In genomic region chr4:45403499-45403878, GRCm38 (mm10) we compare ENCODE assay signal across 11 mouse cellular contexts. TPM values are rescaled to one million over a fixed set of nuclear protein-coding genes. Genes with fewer than 3 reads are reported as not detected.
DNase-seq lines count a peak whose midpoint lies in the region; ATAC-seq and TF ChIP-seq lines count a peak whose summit lies in the region.
"Had no signal": no experiment of that assay in that cellular context is flagged by ENCODE, and none has a peak within 500 bp of the region (broad histone marks: within the 10 kb centered on the region; RNA-seq: fewer than 3 reads in every experiment).

No protein-coding gene starts in this region.

- 0 out of 2 replicates have a peak overlapping the region, but pooled peaks have one; percentile 4 for H3K27ac ChIP-seq in lung, postnatal 0 days (ENCODE audit: low read length)
- H3K27ac ChIP-seq in intestine, postnatal 0 days (ENCODE audit: low read depth, low read length), result peak overlapping the region; percentile 70
- peak overlapping the region; percentile 72 for H3K27ac ChIP-seq in small intestine, adult 2 months (ENCODE audit: insufficient read depth, low read depth, low read length)
- no peak overlapping the region for H3K27ac ChIP-seq in thymus, adult 2 months (ENCODE audit: control insufficient read depth, insufficient read depth, low read length)
- H3K27ac ChIP-seq in cerebellum, adult 2 months (ENCODE audit: insufficient read depth, low read length), result no peak overlapping the region
- H3K27ac ChIP-seq: embryonic facial prominence, embryonic 12.5 days had no signal

- H3K4me2 ChIP-seq in lung, postnatal 0 days (replicated peaks; ENCODE audit: low read depth, low read length), result no peak overlapping the region
- no peak overlapping the region for H3K4me2 ChIP-seq in intestine, postnatal 0 days (replicated peaks; ENCODE audit: low read depth)
- H3K4me2 ChIP-seq: embryonic facial prominence, embryonic 12.5 days had no signal

- intact Hi-C loops in gastrocnemius, postnatal 36 days (cut with DNase I), result loop anchor here (5.0 kb wide), 1 partner anchor 61 kb away; the partner anchor contains the start of genes Dcaf10 and Exosc3

- ATAC-seq in lung, postnatal 0 days, result no peak
- 0 out of 2 replicates have a peak, but pooled peaks have one; percentile 9 for ATAC-seq in intestine, postnatal 0 days

- H3K36me3 ChIP-seq in lung, postnatal 0 days (ENCODE audit: insufficient read depth, low read length), result peaks cover 13% of the 10 kb centered on the region
- H3K36me3 ChIP-seq in intestine, postnatal 0 days (ENCODE audit: control insufficient read depth, insufficient read depth), result peaks cover 42% of the 10 kb centered on the region
- peaks cover 38% of the 10 kb centered on the region for H3K36me3 ChIP-seq in small intestine, adult 2 months (ENCODE audit: control insufficient read depth, insufficient read depth, low read length)
- peaks cover 16% of the 10 kb centered on the region for H3K36me3 ChIP-seq in thymus, adult 2 months (ENCODE audit: control insufficient read depth, insufficient read depth, low read length)

- no peaks in the 10 kb centered on the region for H3K9me3 ChIP-seq in lung, postnatal 0 days (ENCODE audit: low read length)
- H3K9me3 ChIP-seq in intestine, postnatal 0 days (ENCODE audit: control insufficient read depth), result no peaks in the 10 kb centered on the region
- H3K9me3 ChIP-seq: embryonic facial prominence, embryonic 12.5 days had no signal

- no peak for TF ChIP-seq CTCF in lung, postnatal 0 days (IDR thresholded peaks at IDR 0.05)
- TF ChIP-seq CTCF in intestine, postnatal 0 days (IDR thresholded peaks at IDR 0.05; ENCODE audit: low read depth), result no peak
- TF ChIP-seq CTCF in small intestine, adult 2 months (IDR thresholded peaks at IDR 0.05; ENCODE audit: extremely low read depth, insufficient read length, insufficient replicate concordance, low read depth, low read length), result no peak
- no peak for TF ChIP-seq CTCF in thymus, adult 2 months (IDR thresholded peaks at IDR 0.05; ENCODE audit: borderline replicate concordance, control insufficient read depth, extremely low read depth, insufficient read depth, low read length, poor library complexity)
- no peak for TF ChIP-seq CTCF in cerebellum, adult 2 months (IDR thresholded peaks at IDR 0.05; ENCODE audit: borderline replicate concordance, insufficient read depth, low read depth, low read length)

- peak; percentile 1 for DNase-seq in gastrocnemius, postnatal 25 days
- no peak for DNase-seq in gastrocnemius, postnatal 36 days
- peak; percentile 67 for DNase-seq in lung, postnatal 0 days (ENCODE audit: low spot score)
- no peak for DNase-seq in lung, postnatal 10 days
- no peak for DNase-seq in thymus, adult 2 months
- DNase-seq in cerebellum, adult 2 months, result no peak
- DNase-seq: cerebellum, adult 9-11 months; thymus, postnatal 4 days had no signal

- H3K4me1 ChIP-seq in lung, postnatal 0 days (ENCODE audit: insufficient read depth, low read depth, low read length), result 0 out of 2 replicates have a peak, but pooled peaks cover 7% of the 10 kb centered on the region
- peaks cover 8% of the 10 kb centered on the region; the same call in 1 of the 2 replicates for H3K4me1 ChIP-seq in intestine, postnatal 0 days (replicated peaks; ENCODE audit: control insufficient read depth, insufficient read depth, low read length)
- peaks cover 28% of the 10 kb centered on the region for H3K4me1 ChIP-seq in small intestine, adult 2 months (ENCODE audit: control insufficient read depth, insufficient read depth, insufficient read length, low read length)
- H3K4me1 ChIP-seq in thymus, adult 2 months (replicated peaks; ENCODE audit: control insufficient read depth, insufficient read depth, low read length), result peaks cover 12% of the 10 kb centered on the region
- H3K4me1 ChIP-seq in cerebellum, adult 2 months (ENCODE audit: control insufficient read depth, insufficient read depth, low read length), result peaks cover 5% of the 10 kb centered on the region

- WGBS in lung, postnatal 0 days, result 59% methylated on average over 7 of the region's 7 CpGs
- WGBS in intestine, postnatal 0 days, result 42% methylated on average over 7 of the region's 7 CpGs
- WGBS in small intestine, adult 2 months, result 20% methylated on average over 7 of the region's 7 CpGs
- WGBS in thymus, adult 2 months, result 29% methylated on average over 7 of the region's 7 CpGs
- WGBS in cerebellum, adult 2 months, result 89% methylated on average over 7 of the region's 7 CpGs

- H3K9ac ChIP-seq in lung, postnatal 0 days (replicated peaks; ENCODE audit: low read depth), result no peak overlapping the region
- no peak overlapping the region for H3K9ac ChIP-seq in intestine, postnatal 0 days (ENCODE audit: low read depth, low read length)
- H3K9ac ChIP-seq: embryonic facial prominence, embryonic 12.5 days had no signal

- TF ChIP-seq POLR2A in small intestine, adult 2 months (IDR thresholded peaks at IDR 0.05; ENCODE audit: low read depth, low read length), result no peak
- no peak for TF ChIP-seq POLR2A in thymus, adult 2 months (IDR thresholded peaks at IDR 0.05; ENCODE audit: control insufficient read depth, extremely low read depth, insufficient read depth, low read length, poor library complexity)
- no peak for TF ChIP-seq POLR2A in cerebellum, adult 2 months (IDR thresholded peaks at IDR 0.05; ENCODE audit: borderline replicate concordance, insufficient read depth, low read length)

- TF ChIP-seq EP300 in lung, postnatal 0 days (IDR thresholded peaks at IDR 0.05), result no peak

- H3K4me3 ChIP-seq in lung, postnatal 0 days (ENCODE audit: low read depth, low read length), result no peak overlapping the region
- no peak overlapping the region for H3K4me3 ChIP-seq in intestine, postnatal 0 days (ENCODE audit: low read depth, low read length)
- no peak overlapping the region for H3K4me3 ChIP-seq in small intestine, adult 2 months (ENCODE audit: low read depth, low read length)
- H3K4me3 ChIP-seq in thymus, adult 2 months (ENCODE audit: control insufficient read depth, insufficient read depth, low read length), result no peak overlapping the region
- no peak overlapping the region for H3K4me3 ChIP-seq in cerebellum, adult 2 months (replicated peaks; ENCODE audit: insufficient read depth, low read depth, low read length)
- H3K4me3 ChIP-seq: embryonic facial prominence, embryonic 12.5 days had no signal

- H3K27me3 ChIP-seq in lung, postnatal 0 days (replicated peaks; ENCODE audit: insufficient read depth, low read length), result no peaks in the 10 kb centered on the region
- no peaks in the 10 kb centered on the region for H3K27me3 ChIP-seq in intestine, postnatal 0 days (replicated peaks; ENCODE audit: control insufficient read depth, insufficient read depth, low read length)
- no peaks in the 10 kb centered on the region for H3K27me3 ChIP-seq in small intestine, adult 2 months (ENCODE audit: control insufficient read depth, insufficient read depth, low read length)
- H3K27me3 ChIP-seq in thymus, adult 2 months (ENCODE audit: control insufficient read depth, insufficient read depth, low read length), result no peaks in the 10 kb centered on the region
- no peaks in the 10 kb centered on the region for H3K27me3 ChIP-seq in cerebellum, adult 2 months (ENCODE audit: control insufficient read depth, insufficient read depth, low read length)
- H3K27me3 ChIP-seq: embryonic facial prominence, embryonic 12.5 days had no signal

RNA-seq across cellular contexts. Expression of gene Slc25a51, which starts 5.1 kb away (rescaled TPM):
- total RNA-seq in gastrocnemius, postnatal 25 days (2021), result 10 to 100 TPM; 74.9 to 77.3 TPM
- 10 to 100 TPM; 80.1 to 89.9 TPM for total RNA-seq in gastrocnemius, postnatal 36 days (2021)
- 59.4 and 69.4 TPM in 2 replicates for polyA plus RNA-seq in lung, postnatal 0 days (2015; fragmentation: Nextera tagmentation; extraction: Ambion mirVana)
- polyA plus RNA-seq in intestine, postnatal 0 days (2015; fragmentation: Nextera tagmentation; extraction: Ambion mirVana), result 39.7 and 40.9 TPM in 2 replicates
- polyA plus RNA-seq in small intestine, adult 2 months (2012; rRNA removed), result 66.7 and 67.2 TPM in 2 replicates
- 88.7 and 106 TPM in 2 replicates for polyA plus RNA-seq in thymus, adult 2 months (2012; rRNA removed)
- polyA plus RNA-seq in cerebellum, adult 2 months (2012; rRNA removed), result 93.8 and 98.9 TPM in 2 replicates

Comparison
In these comparisons a context has a peak if more than half of its experiments do, and no peak if none do; other contexts are left out.
1. DNase-seq: peak in gastrocnemius, postnatal 25 days (single experiment) and lung, postnatal 0 days (single experiment); none in gastrocnemius, postnatal 36 days (0 of 2), lung, postnatal 10 days (single experiment), thymus, adult 2 months (single experiment) and cerebellum, adult 2 months (0 of 2).
2. H3K27ac ChIP-seq: peak in lung, postnatal 0 days (single experiment), intestine, postnatal 0 days (single experiment) and small intestine, adult 2 months (single experiment); none in thymus, adult 2 months (single experiment) and cerebellum, adult 2 months (single experiment).